Mouse (Mus musculus) cerebellum, postnatal 14 days (tissue): ENCODE results near the gene Micu1.
"Not testable (repeated sequence)": the region's sequence is repeated elsewhere in the genome, so short reads cannot be mapped to it uniquely, and the experiment has no call there.

ENCODE experiments used
- DNase-seq, 2 experiments: peaks; one replicate each; pipeline ENCODE4 v3.0.0; 2021; ENCODE audit warnings: mixed read lengths in 2 of 2

The Micu1 gene

DNA sequence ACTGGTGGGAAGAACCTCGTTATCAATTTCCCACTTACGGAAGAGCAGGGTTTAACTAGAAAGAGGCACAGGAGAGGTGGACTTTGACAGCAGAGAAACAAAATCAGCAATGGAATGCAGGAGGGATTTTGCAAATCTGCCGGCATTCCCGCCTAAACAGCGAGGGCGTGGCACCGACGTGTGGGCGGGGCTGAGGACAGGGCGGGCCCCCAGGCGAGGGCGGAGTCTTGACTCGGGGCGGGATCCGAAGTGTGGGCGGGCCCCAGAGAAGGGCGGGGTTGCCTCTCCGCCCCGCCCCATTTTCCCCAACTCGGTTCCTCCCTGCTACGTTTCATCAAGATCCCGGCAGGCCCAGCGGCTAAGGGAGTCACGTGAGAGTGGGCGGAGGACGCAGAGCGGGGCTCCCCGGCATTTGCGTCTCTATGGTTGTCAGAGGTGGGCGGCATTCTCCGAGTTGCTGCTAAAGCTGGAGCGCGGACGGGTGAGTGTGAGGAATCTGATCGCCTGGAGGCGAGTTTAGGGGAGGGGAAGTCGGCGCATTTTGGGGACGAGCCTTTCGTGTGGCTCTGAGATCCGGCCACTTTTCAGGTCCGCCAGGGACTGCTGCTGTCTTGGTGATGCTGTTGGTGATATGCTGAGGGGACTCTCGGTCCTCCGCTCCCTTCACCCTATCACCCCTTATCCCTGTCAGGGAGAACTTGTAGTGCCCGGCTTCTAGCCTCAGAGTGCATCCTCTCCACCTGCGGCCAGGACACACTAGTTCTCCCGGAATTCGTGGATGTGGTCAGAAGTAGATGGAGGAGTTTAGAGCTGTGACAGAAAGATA, at the start of gene Micu1:
Gene Micu1, plus strand, starts transcription at position 271 of the 826 bp plus-strand sequence.
- peak; percentile 94 to 95 for DNase-seq

GRCm38 (mm10) chr10:59656799-59657198, 45.5 kb upstream of the Micu1 start:
- no peak for DNase-seq

DNA sequence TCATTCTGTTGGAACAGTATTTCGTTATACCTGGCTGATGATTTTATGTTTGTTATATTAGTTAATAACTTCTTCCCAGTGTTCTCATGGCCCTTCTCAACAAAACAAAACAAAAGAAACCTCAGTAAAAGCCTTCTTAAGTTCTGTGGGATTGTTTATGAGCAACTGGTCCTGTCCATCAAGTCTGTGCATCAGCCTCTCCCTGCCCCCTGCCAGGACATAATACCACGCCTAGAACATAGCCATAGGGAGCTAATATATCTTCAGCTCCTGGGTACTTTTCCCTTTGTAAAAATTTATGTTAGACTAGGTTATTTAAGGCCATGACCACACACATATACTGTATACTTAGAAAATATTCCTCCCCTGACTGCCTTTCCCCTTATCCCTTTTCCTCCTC, 37.5 kb upstream of the Micu1 start:
- DNase-seq: no peak

DNA sequence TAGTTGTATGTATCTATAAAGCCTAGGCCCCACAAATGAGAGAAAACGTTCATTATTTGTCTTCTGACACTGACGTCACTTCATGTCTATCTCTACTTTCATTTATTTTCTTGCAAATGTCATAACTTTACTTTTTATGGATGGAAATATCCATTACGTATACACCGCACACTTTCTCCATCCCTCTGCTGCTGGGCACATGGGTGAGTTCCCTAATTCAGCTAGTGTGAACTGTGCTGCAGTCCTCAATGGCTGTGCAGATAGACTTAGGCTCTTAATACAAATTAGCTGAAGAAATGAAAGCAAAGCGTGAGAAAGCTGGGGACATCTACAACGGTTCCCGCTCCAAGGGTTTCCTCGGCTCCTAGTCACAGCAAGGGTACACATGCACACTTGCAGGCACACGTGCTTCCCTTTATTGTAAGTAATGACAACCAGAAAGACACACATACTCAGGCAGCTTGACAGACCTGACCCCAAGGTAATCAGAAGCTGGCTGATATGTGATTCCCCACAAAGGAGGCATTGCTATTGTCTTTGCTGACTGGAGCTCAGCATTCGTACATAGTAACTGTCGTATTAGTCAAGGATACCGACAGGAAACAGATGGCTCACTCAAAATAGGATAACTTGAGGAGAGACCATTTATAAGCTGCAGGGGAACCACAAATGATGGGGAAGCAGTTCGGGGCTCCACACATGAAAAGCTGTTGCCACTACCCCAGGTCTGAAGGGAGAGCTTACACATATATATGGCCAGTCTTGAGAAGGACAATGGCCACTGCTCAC, 36.6 kb upstream of the Micu1 start:
- DNase-seq: peak in 1 of 2 experiments; percentile 23

GRCm38 (mm10) chr10:59667377-59667776, 34.9 kb upstream of the Micu1 start:
- peak; percentile 59 to 83 for DNase-seq

DNA sequence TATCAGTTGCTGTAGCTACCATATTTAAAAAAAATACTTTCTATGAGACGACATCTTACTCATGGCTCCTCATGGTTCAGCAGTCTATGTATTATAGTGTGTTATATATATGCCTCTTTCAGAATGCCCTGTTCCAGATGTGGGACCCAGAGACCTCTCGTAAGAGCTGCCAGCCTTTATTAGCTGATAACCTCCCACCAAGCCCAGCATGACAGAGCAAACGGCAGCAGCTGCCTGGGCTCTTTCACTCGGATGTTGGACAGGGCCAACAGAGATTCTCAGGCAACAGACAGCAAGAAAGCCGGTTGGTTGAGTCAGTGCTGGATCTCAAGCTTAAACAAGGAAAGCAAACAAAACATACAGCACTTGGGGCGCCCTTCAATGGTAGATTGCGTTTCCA, 33.8 kb upstream of the Micu1 start:
- no peak for DNase-seq

DNA sequence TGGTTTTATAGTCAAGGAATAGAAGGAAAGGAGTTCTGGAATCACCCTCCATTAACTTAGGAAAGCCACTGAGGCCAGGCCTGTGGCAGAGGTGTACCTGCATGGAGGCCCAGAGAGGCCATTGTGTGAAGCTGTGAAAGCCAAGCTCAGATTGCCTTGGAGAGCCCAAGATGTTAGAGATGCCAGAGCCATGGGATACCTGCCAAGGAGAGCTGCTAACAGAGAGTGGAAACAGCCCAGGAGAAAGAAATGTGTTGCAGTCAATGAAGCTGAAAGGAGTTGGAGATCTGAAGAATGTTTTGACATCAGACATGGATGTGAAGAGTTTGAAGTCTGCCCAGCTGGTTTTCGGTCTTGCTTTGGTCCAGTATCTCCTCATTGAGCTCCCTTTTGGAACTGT, 24.4 kb upstream of the Micu1 start:
- peak; percentile 50 to 67 for DNase-seq

- DNase-seq: no peak
Measured at GRCm38 (mm10) chr10:59679189-59679588, 23.1 kb upstream of the Micu1 start.

GRCm38 (mm10) chr10:59685586-59685985, 16.7 kb upstream of the Micu1 start:
- not testable (repeated sequence) for DNase-seq

DNA sequence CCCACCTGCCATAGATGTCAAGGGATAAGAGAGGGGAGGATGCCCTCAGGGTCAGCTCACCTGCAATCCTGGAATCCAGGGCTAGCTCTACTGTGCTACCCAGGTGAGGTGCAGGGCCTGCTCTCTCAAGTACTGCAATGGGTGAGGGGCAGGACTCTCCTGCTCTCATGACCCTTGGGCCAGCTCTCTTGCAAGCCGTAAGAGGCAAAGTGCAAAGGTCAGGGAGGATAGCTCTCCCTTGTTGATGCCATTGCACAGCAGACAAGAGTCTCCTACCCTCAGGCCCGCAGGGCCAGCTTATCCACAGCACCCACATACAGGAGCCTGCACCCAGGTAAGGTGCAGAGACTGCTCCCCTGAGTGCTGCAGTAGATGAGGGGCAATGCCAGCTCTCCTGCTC, 15.2 kb upstream of the Micu1 start:
- DNase-seq: no peak

DNA sequence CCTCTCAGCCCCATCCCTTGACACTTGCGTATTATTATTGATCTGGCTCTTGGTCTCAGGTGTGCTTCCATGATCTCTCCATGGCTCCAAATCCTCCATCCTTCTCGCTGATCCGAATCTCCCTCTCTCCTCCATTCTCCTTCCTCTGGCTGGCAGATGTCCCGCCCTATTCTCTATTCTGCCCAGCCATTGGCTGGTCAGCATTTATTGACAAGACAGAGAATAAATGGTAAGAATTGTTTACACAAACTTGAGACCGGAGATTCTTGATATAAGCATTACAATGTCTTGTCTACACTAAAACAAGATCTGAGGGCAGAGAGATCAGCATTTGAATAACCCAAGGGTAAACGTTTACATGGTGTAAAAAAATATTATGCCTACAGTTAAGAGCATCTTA, 12.4 kb upstream of the Micu1 start:
- peak in 1 of 2 experiments; percentile 48 for DNase-seq

DNA sequence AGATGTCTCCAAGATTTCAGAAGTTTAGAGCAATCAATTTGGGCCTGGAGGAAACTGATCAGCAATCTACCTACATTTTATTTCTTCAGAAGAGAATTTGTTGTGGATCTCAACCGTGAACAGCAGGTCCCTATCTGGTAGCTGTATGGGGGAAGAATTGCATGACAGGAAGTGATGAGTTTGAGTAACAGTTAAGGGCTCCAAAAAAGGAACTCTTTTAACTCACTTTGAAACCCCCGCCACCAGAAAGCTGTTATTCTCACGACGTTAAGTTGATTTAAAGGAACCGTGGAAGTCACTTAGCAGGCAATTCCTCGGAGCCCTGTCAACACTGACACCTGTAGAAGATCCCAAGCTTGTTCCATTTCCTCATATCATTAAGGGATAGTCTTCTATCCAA, 9.8 kb upstream of the Micu1 start:
- DNase-seq: no peak

GRCm38 (mm10) chr10:59694104-59694503, 8.2 kb upstream of the Micu1 start:
- no peak for DNase-seq

GRCm38 (mm10) chr10:59699516-59699915, 2.8 kb upstream of the Micu1 start:
- DNase-seq: no peak

DNA sequence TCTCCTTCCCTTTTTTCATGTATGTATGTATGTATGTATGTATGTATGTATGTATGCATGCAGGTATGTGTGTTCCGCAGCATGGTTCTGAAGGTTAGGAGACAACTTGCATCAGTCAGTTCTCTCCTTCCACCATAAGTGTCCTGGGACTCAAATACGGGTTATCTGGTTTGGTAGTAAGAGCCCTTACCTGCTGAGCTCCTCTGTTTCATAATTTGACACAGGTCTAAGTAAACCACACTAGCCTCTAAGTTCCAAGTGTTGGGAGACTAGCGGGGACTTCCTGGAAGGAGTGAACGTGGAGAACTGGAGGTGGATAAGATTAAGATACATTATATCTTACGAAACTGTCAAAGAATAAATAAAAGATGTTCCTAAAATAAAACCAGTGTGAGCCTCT, 472 bp upstream of the Micu1 start:
- no peak for DNase-seq

- DNase-seq: no peak
Measured at GRCm38 (mm10) chr10:59703060-59703760, 933 bp downstream of the Micu1 start.

- no peak for DNase-seq
Measured at GRCm38 (mm10) chr10:59706991-59707546, 4.8 kb downstream of the Micu1 start.

- DNase-seq: no peak
Measured at GRCm38 (mm10) chr10:59707595-59707994, 5.3 kb downstream of the Micu1 start.

GRCm38 (mm10) chr10:59709281-59709680, 7.0 kb downstream of the Micu1 start:
- peak; percentile 68 to 80 for DNase-seq

DNA sequence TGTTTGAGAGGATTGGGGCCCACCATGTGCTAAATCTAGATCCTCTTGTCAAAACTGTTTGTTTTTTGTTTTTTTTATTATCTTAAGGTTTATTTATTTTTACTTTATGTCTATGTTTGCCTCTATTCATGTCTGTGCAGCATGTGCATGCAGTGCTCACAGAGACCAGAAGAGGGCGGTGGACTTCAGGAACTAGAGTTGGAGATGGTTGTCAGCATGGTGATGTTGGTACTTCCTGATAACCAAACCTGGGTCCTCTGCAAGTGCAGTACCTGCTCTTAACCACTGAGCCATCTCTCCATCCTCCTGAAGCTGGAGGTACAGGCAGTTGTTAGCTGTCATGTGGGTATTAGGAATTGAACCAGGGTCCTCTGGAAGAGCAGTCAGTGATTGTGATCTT, 8.0 kb downstream of the Micu1 start:
- peak in 1 of 2 experiments; percentile 75 for DNase-seq

GRCm38 (mm10) chr10:59712062-59712461, 9.8 kb downstream of the Micu1 start:
- DNase-seq: peak; percentile 67 to 74

- DNase-seq: no peak
Measured at GRCm38 (mm10) chr10:59720017-59720416, 17.7 kb downstream of the Micu1 start.

- DNase-seq: no peak
Measured at GRCm38 (mm10) chr10:59721555-59721954, 19.3 kb downstream of the Micu1 start.
